Mouse (Mus musculus) intestine, embryonic 15.5 days (tissue): ENCODE results near the gene Parp16. TPM values are rescaled to one million over a fixed set of nuclear protein-coding genes. Genes with fewer than 3 reads are reported as not detected.
A peak's percentile ranks its signal among the peaks of the same experiment; 100 is the strongest.

Experiments
- ATAC-seq: fragments of 200-750 bp; cut with Nextera tagmentation; 2 replicates; pipeline ENCODE4 v1.8.0; 2017; ENCODE audit warnings: moderate TSS enrichment, moderate library complexity
- H3K27ac ChIP-seq: fragments of 300-500 bp; sonication (generic); 2 replicates; pipeline ENCODE4 v1.5.1; 2015; ENCODE audit warnings: mild to moderate bottlenecking, inconsistent platforms
- H3K27me3 ChIP-seq: fragments of 300-500 bp; sonication (generic); replicated peaks from 2 replicates; pipeline ENCODE4 v1.6.1; 2015; ENCODE audit warnings: inconsistent platforms
- H3K36me3 ChIP-seq: fragments of 300-500 bp; sonication (generic); 2 replicates; pipeline ENCODE4 v1.6.1; 2015; ENCODE audit warnings: inconsistent platforms
- H3K4me1 ChIP-seq: fragments of 300-500 bp; sonication (generic); replicated peaks from 2 replicates; pipeline ENCODE4 v1.6.1; 2015; ENCODE audit warnings: inconsistent platforms
- H3K4me2 ChIP-seq: fragments of 300-500 bp; sonication (generic); replicated peaks from 2 replicates; pipeline ENCODE4 v1.6.1; 2015; ENCODE audit warnings: mild to moderate bottlenecking, inconsistent platforms
- H3K4me3 ChIP-seq: fragments of 300-500 bp; sonication (generic); replicated peaks from 2 replicates; pipeline ENCODE4 v1.5.1; 2015; ENCODE audit warnings: inconsistent platforms
- H3K9ac ChIP-seq: fragments of 300-500 bp; sonication (generic); 2 replicates; pipeline ENCODE4 v1.6.1; 2015; ENCODE audit warnings: inconsistent platforms
- H3K9me3 ChIP-seq: fragments of 300-500 bp; sonication (generic); 2 replicates; pipeline ENCODE4 v1.6.1; 2016; ENCODE audit warnings: inconsistent platforms
- WGBS: fragments of 180-500 bp; shearing (Covaris S2); methylation state at CpG from one replicate; pipeline ENCODE4 v1.1.7; 2015; 5-methylcytosine and 5-hydroxymethylcytosine counted together
- polyA plus RNA-seq: library from polyadenylated mRNA; unstranded; fragments of >200 nt; fragmentation: Nextera tagmentation; extraction: Ambion mirVana; gene quantifications from 2 replicates; pipeline ENCODE4 v1.2.1, GENCODE M21; 2015

Parp16 gene
- polyA plus RNA-seq, 1 experiment from 2014 or later = 9.4 TPM

DNA sequence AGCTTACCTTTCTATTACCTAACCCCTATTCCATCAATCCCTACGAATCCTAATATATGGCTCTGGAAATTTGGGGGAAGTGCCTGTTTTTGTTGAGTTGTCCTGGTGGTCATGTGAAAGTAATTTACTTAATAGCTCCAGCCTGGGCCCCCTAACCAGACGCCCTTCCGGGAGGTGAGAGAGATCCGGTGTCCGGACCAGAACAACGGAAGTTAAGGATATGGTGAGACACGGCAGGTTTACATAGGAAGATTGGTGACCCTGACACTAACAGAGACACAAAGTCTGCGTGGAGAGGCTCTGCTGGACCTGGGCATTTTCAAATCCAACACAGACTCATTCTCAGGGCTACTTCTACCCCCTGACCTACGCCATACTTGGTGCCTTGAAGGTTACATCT lies 28.8 kb upstream of the Parp16 start:
- Histone ChIP-seq H3K9ac (no peak overlapping the region), H3K9me3 (no peaks in the 10 kb centered on the region), H3K27ac (no peak overlapping the region), H3K4me2 (no peak overlapping the region), H3K36me3 (no peaks in the 10 kb centered on the region), H3K4me1 (peaks cover 14% of the 10 kb centered on the region), H3K4me3 (no peak overlapping the region), H3K27me3 (peaks cover 17% of the 10 kb centered on the region)
- ATAC-seq = no peak
- WGBS = 47% methylated on average over 9 of the region's 9 CpGs

- Histone ChIP-seq H3K9me3 (no peaks in the 10 kb centered on the region), H3K36me3 (no peaks in the 10 kb centered on the region), H3K9ac (no peak overlapping the region), H3K4me2 (no peak overlapping the region), H3K4me3 (no peak overlapping the region), H3K4me1 (0 out of 2 replicates have a peak, but pooled peaks cover 5% of the 10 kb centered on the region), H3K27ac (no peak overlapping the region), H3K27me3 (no peaks in the 10 kb centered on the region)
- ATAC-seq = no peak
- WGBS = 50% methylated on average over 6 of the region's 6 CpGs
These were observed 26.6 kb upstream of the Parp16 start for GRCm38 (mm10) chr9:65168534-65168933.

DNA sequence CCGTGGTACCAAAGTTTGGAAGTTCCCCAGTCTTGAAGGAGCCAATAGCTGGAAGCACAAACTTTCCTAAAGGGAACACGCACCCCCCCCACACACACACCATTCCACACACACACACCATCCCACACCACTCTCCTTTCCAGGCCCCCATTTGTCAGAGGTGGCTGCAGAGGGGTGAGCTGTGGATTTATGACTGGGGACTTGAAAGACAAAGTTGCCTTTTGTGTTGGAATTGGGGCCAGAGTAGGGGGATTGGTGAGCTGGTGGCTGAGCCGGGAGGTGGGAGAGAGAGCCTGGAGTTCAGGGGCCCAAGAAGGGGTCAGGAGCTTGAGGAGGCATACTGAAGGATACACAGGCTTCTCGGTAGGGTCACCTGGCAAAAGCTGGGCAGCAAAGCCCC lies 26.2 kb upstream of the Parp16 start:
- 0 out of 2 replicates have a peak, but pooled peaks cover 5% of the 10 kb centered on the region for H3K4me1 ChIP-seq
- H3K4me3 ChIP-seq = no peak overlapping the region
- no peak for ATAC-seq
- WGBS = 34% methylated on average over 4 of the region's 4 CpGs
- H3K27ac ChIP-seq = no peak overlapping the region
- H3K4me2 ChIP-seq = no peak overlapping the region
- no peaks in the 10 kb centered on the region for H3K36me3 ChIP-seq
- H3K9me3 ChIP-seq = no peaks in the 10 kb centered on the region
- H3K9ac ChIP-seq = no peak overlapping the region
- H3K27me3 ChIP-seq = no peaks in the 10 kb centered on the region

- ATAC-seq = no peak
These were observed 22.5 kb upstream of the Parp16 start for GRCm38 (mm10) chr9:65172654-65173053.

DNA sequence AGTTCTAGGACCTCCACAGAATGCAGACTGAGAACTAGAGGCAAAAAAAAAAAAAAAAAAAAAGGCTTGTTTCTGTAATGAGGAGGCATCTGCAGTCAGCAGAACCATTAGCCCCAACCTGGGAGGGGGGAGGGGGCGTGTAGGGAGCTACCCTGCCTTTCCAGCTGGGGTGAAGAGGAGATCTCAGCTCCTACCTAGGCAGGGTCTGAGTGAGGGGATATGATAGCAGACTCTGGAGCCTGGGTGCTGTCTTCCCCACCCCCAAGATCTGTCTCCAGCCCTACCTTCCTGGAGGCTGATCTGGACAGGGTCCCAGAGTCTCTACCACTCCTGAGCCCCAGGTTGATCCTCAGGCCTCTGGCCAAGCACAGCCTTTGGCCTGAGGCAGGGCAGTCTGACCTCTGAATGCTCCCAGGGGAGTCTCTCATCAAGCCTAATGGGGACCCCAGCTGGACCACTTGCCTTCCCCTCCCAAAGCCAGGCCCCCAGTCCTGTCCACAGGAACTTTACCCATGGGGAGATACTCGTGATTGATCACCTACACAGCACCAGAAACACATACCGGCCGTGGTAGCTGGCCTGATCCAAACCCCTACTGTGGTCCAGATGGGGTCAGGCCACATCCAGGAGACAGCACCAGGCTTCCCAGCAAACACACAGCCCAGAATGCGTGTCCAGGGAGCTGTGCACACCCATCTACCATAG lies 19.8 kb upstream of the Parp16 start:
- no peak overlapping the region for H3K9ac ChIP-seq
- 50% methylated on average over 5 of the region's 5 CpGs for WGBS
- no peaks in the 10 kb centered on the region for H3K9me3 ChIP-seq
- ATAC-seq = no peak
- H3K36me3 ChIP-seq = no peaks in the 10 kb centered on the region
- H3K4me3 ChIP-seq = no peak overlapping the region
- H3K4me2 ChIP-seq = no peak overlapping the region
- H3K4me1 ChIP-seq = peaks cover 21% of the 10 kb centered on the region
- no peaks in the 10 kb centered on the region for H3K27me3 ChIP-seq
- no peak overlapping the region for H3K27ac ChIP-seq

More at GRCm38 (mm10) chr9:65172654-65173053, 22.5 kb upstream of the Parp16 start:
- H3K9ac ChIP-seq = no peak overlapping the region
- 45% methylated on average over 9 of the region's 9 CpGs for WGBS
- H3K4me2 ChIP-seq = no peak overlapping the region
- no peaks in the 10 kb centered on the region for H3K27me3 ChIP-seq
- no peaks in the 10 kb centered on the region for H3K9me3 ChIP-seq
- peaks cover 2% of the 10 kb centered on the region for H3K4me1 ChIP-seq
- no peaks in the 10 kb centered on the region for H3K36me3 ChIP-seq
- H3K27ac ChIP-seq = no peak overlapping the region
- no peak overlapping the region for H3K4me3 ChIP-seq

DNA sequence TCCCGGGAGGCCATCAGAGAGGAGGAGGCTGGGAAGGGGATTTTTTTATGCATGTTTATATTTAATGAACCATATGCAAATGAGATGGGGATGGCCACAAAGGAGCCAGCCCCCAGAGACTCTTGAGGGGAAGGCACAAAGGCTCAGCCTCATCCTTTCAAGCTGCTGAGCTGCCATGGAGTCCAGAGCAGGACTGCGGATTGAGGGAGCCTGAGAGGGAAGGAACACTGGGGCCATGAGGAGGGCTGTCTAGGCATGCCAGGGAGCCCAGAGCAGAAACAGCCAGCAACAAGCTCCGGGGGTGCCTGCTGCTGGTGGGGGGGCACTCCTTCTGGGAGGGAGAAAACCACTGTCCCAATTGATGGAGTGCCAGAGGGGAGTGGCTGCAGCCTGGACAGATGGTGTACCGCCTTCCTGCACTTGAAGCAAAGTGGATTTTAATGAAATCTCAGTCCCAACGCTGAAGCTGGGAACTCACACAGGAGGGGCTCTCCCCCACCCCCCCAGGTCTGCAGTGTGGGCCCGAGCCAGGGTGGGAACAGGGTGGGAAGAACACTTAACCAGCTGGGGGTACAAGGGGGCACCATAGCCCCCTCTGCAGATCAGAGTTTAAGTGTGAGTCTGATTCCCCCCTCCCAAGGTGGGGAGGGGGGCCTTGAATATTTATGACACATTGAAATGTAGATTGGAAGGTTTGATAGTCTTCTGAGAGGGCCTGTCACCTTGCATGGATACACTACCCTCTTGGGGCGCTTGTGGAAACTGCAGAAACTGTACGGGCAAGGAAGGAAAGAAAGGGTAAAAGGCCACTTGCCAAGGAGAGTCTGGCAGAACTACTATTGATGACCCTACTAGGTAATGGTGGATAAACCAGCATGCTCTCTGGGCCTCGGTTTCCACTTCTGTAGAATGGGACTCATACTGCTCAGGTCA lies 18.9 kb upstream of the Parp16 start:
- Histone ChIP-seq H3K4me2 (no peak overlapping the region), H3K4me3 (no peak overlapping the region), H3K36me3 (no peaks in the 10 kb centered on the region), H3K27ac (no peak overlapping the region), H3K9ac (no peak overlapping the region), H3K4me1 (peaks cover 22% of the 10 kb centered on the region), H3K9me3 (no peaks in the 10 kb centered on the region), H3K27me3 (no peaks in the 10 kb centered on the region)
- 43% methylated on average over 9 of the region's 9 CpGs for WGBS
- no peak for ATAC-seq

DNA sequence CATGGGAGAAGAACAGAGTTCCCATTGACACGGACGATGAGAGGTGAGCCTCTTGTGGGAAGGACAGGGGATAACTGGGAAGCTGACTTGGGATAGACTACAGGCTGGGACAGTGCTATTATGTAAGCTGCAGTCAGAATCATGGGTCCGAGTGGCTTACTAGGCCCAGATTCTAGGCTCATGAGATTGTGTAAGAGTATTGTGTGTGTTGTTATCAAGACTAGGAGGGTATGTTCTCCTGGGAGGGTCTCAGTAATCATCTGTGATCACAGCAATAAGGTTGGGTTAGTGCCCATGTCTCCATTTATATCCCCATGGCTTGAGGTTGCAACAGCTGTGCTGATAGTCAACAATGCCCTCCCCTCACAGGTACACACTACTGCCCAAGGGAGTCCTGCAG lies 17.7 kb upstream of the Parp16 start:
- no peak for ATAC-seq
- Histone ChIP-seq H3K4me3 (no peak overlapping the region), H3K27ac (no peak overlapping the region), H3K9me3 (no peaks in the 10 kb centered on the region), H3K4me2 (no peak overlapping the region), H3K36me3 (no peaks in the 10 kb centered on the region), H3K4me1 (peaks cover 22% of the 10 kb centered on the region), H3K9ac (no peak overlapping the region), H3K27me3 (no peaks in the 10 kb centered on the region)
- WGBS = 78% methylated on average over 3 of the region's 3 CpGs

- H3K4me3 ChIP-seq = no peak overlapping the region
- no peak overlapping the region for H3K9ac ChIP-seq
- 74% methylated on average over 10 of the region's 10 CpGs for WGBS
- no peak for ATAC-seq
- H3K9me3 ChIP-seq = no peaks in the 10 kb centered on the region
- no peak overlapping the region for H3K4me2 ChIP-seq
- no peaks in the 10 kb centered on the region for H3K36me3 ChIP-seq
- H3K4me1 ChIP-seq = peaks cover 22% of the 10 kb centered on the region
- H3K27me3 ChIP-seq = no peaks in the 10 kb centered on the region
- H3K27ac ChIP-seq = no peak overlapping the region
These were observed 17.2 kb upstream of the Parp16 start for GRCm38 (mm10) chr9:65177912-65178311.

DNA sequence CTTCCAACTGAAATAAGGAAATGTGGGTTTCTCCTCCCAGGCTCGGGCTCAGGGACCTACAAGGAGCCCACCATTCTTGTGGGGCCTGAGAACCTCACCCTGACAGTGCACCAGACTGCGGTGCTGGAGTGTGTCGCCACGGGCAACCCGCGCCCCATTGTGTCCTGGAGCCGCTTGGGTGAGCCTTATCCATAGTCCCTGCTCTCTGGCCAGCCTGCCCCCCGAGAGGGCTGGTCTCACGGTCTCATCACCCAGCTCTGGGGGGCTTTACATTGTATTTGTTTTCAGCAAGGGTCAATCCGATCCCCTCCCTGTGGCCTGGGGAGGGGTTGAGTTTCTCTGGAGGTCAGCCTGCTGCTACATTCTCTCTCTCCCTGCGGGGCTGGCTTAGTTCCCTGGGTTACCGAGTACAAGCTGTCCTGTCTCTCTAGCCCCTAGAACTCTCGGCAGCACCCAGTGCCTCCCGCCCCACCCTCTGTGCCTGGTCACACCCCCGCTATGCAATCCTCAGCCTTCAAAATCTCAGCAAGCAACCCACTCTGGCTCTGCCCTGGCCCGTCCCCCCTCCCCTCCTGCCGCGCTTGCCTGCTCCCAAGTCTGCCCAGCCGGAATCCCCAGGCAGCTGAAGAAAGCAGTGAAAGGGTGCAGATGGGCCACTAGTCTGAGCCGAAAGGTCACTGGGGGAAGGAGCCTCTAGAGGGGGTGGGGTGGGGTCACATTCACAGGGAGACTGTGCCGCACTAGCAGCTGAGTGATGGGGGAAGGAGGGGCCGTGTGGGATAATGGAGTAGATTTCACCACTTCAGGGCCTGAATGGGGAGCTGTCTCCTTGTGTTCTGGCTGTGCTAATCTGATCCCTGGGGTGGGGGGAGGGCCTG lies 16.6 kb upstream of the Parp16 start:
- H3K4me1 ChIP-seq = peaks cover 22% of the 10 kb centered on the region
- WGBS = 19% methylated on average over 22 of the region's 22 CpGs
- H3K4me3 ChIP-seq = no peak overlapping the region
- peak; percentile 50 for ATAC-seq
- peak overlapping the region; percentile 46 for H3K4me2 ChIP-seq
- H3K27me3 ChIP-seq = no peaks in the 10 kb centered on the region
- no peaks in the 10 kb centered on the region for H3K36me3 ChIP-seq
- no peaks in the 10 kb centered on the region for H3K9me3 ChIP-seq
- H3K27ac ChIP-seq = 0 out of 2 replicates have a peak overlapping the region, but pooled peaks have one; percentile 18
- H3K9ac ChIP-seq = 0 out of 2 replicates have a peak overlapping the region, but pooled peaks have one; percentile 3

DNA sequence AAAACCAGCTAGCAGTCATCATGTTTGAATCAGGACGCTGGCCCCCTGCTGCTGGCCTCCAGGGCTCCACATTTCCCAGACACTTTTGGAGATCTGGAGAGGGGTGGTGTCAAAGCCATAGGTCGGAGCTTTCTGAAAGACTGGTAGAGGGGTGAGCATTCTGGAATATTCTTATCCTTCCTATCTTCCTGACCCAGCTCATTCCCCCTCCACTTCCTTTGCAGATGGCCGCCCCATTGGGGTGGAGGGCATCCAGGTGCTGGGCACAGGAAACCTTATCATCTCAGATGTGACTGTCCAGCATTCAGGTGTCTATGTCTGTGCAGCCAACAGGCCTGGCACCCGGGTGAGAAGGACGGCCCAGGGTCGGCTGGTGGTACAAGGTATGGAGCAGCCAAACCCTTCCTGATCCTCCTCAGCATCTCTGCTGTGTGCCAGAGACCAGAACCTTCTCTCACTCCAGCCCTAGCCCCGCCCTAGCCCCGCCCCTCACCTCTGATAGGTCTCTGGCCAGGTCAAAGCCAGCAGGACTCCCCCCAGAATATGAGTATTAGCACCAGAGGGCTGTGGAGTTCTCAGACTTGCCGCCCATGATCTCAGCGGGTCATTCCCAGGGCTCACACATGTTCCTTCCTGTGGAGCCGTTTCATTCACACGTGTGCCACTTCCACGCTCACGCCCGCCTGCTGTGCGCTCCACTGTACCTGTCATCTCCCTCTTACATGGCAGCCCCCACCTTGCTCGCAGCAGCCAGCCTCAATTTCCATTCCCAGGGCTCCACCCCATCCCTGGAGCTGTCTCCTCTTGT lies 15.1 kb upstream of the Parp16 start:
- Histone ChIP-seq H3K27ac (no peak overlapping the region), H3K9me3 (no peaks in the 10 kb centered on the region), H3K9ac (no peak overlapping the region), H3K4me2 (0 out of 2 replicates have a peak overlapping the region, but pooled peaks have one; percentile 14), H3K4me3 (no peak overlapping the region), H3K36me3 (no peaks in the 10 kb centered on the region), H3K4me1 (peaks cover 22% of the 10 kb centered on the region), H3K27me3 (no peaks in the 10 kb centered on the region)
- WGBS = 40% methylated on average over 17 of the region's 17 CpGs
- no peak; the same call in 1 of the 2 replicates for ATAC-seq

GRCm38 (mm10) chr9:65188599-65188998 lies 6.6 kb upstream of the Parp16 start:
- peak; percentile 36; the same call in 1 of the 2 replicates for ATAC-seq
- no peaks in the 10 kb centered on the region for H3K36me3 ChIP-seq

More at GRCm38 (mm10) chr9:65188599-65188998, 6.6 kb upstream of the Parp16 start:
- Histone ChIP-seq H3K4me3 (no peak overlapping the region), H3K27me3 (no peaks in the 10 kb centered on the region), H3K9me3 (no peaks in the 10 kb centered on the region), H3K4me2 (no peak overlapping the region), H3K4me1 (peaks cover 13% of the 10 kb centered on the region), H3K9ac (no peak overlapping the region), H3K27ac (no peak overlapping the region)
- WGBS = 5% methylated on average over 3 of the region's 3 CpGs
